Mouse (Mus musculus) kidney, postnatal 25 days (tissue): ENCODE data around the gene Sntg2.

ENCODE experiments used
- DNase-seq, 2 experiments: peaks; one replicate each; pipeline ENCODE4 v3.0.0; 2021; ENCODE audit warnings: mixed read lengths in 2 of 2

The Sntg2 gene

DNA sequence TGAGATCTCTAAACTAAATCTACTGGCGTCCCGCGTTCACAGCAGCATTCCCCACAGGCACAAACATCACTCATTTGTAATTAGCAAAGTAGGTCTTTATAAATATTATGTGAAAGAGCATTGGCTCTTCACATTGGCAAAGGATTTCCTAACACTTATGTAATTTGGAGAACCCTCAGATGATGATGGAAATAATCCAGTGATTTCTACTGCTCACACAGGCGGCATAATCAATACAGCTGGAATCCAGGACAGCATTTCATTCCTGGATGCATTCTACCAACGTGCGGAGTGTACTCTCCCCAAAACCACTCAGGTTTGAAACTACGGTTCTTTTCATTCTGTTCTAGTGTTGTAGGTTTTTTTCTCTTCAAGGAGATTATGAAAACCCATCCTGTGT is 172.6 kb downstream of the Sntg2 start:
- no peak for DNase-seq

DNA sequence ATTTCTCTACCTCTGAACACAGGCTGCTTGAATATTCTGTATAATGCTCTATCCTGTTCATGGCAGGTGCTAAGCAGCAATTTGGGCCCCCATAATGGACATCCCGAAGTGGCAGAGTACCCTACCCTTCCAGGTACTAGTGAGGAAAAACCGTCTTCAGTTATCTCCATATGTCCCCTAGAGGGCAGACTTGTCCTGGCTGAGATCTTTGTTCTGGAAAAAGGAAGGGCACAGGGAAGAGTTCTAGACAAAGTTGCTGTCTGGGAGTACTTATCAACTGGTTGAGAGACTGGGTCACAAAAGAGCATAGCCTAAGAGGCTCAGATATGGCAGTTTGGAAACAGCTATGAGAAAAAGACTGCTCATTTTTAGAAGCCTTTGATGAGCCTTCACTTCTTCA is 173.4 kb downstream of the Sntg2 start:
- DNase-seq = peak in 1 of 2 experiments; percentile 41

DNA sequence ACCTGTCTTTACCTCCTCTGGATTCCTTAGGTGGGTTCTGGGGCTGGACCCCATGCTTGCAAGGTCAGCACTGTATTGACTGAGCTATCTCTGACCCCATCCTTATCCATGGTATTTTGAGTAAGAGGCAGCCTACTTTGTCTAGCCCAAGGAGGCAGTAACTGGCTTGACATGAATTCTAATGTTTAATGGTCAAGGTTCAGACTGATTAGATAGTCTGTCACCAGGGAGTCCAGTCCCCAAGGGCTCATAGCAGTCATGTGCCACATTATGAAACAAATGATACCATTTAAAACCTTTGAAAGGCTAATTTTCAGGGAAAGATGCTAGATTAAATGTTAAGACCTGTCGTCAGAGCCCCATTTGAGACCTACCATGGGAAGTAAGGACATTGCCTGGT is 174.9 kb downstream of the Sntg2 start:
- DNase-seq = no peak

DNA sequence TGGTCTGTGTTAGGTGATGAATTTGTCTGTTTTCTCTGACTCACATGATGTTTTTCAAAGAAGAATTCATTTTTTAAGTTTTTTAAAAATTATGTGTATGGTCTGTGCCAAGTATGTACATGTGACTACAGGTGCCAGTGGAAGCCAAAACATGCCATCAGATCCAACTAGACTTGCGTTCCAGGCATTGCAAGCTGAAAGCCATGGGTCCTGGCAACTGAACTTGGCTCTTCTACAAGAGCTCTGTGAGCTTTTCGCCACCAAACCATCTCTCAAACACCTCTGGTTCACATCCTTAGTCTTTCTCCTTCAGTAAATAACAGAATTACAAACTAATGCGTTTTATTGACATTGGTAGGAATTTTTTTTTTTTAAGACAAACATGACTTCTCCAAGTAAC is 191.5 kb downstream of the Sntg2 start:
- no peak for DNase-seq

DNA sequence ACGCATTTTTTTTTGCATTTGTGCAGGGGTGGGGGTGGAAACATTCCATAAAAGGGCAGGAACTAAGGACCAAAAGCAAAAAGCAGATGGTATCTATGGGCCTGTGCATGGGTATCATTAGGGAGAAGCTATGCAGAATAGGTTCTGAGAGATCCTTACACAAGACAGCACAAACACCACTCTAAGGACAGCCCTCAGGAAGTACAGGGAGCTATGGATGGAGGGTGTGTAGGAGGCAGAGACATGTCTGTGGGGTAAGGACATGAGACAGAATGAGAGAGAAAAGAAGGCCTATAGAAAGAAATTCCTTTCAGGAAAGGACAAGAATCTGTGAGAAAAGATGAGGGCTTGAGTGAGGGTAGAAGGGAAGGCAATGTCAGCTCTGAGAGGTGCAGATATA is 193.6 kb downstream of the Sntg2 start:
- no peak for DNase-seq

DNA sequence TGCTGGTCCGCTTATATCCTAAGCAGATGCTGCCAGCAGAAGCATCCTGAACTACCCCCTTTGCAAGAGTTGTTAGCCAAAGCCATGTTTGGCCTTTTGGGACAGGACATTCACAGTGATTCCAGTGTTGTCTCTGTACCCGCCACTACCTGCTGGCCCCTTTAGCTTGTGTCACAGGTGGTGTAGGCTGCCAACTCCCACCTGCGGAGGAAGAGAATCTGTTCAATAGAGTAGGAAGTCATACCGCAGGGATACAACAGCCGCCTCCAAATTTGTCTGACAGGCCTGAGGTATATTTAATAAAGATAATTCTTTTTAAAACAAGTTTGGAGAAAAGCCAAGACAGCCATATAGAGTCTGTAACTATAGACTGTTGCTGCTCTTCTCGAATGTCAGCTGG is 195.2 kb downstream of the Sntg2 start:
- DNase-seq = no peak

DNA sequence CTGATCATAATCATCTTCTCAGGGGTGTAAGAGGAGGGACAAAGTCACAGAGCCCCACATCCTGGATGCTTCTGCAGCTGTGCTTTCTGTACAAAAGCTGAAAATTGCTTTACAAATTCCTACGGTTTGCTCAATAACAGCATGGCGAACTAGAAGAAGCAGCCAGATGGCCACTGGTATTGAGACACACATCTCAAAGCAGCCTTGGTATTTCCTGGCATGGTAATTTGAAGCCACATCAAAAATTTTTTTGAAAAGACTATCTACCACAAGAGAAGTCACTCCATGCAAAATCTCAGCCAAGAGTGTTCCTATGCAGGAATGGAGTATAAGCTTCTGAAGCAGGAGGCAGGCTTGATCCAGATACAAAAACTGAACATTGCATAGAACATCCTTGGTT is 195.6 kb downstream of the Sntg2 start:
- DNase-seq = no peak

DNA sequence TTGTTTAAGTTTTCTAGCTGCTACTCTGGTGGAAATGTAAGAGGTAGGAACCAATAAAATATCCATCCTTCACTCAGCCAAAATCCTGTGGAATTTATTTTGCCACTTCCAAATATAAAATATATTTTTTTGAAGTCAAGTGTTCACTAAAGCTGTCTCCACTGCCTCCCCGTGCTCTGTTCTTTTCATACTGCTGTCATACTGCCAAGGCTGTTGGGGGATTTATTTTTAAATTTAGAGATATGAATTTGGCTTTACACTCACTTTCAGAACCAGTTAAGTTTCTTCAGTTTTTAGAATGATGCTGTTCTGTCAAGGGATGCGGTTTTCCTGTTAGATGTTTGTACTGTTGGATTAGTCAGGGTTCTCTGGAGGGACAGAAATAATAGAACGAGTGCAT is 204.7 kb downstream of the Sntg2 start:
- no peak for DNase-seq

DNA sequence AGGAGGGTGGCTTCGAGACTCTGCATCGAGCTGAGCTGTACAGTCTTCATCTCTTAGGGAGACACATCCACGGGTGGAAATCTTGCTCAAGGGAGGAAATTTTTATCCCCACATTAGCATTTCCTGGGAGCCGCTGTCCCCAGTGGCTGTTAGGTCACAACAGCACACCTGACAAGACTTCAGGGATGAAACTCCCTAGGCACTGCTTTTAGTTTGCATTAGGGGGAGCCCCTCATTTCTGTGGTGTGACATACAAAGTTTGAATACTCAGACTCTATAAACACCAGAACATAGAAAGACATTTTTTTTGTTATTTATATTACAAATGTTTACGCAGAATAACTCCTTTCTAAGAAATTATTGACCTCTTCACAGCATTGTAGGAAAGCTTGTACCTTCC is 208.6 kb downstream of the Sntg2 start:
- no peak for DNase-seq

DNA sequence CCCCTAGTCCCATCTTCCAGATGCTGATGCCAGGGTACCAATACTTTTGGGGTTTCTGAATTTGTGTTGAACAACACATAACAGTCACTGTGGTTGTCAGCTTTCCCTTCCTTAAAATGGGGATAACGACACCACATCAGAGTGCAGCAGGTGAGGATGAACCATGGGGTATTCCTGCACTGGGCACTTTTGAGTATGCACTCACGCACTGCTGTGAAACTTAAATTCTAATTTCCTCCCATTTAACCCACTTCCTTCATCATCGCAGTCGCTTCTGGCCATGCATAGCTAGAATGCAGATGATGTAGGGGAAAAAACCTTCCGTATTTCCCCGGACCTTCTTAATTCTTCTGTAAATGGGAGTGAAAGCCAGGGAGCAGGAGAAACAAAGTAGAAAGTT is 209.2 kb downstream of the Sntg2 start:
- DNase-seq = no peak

DNA sequence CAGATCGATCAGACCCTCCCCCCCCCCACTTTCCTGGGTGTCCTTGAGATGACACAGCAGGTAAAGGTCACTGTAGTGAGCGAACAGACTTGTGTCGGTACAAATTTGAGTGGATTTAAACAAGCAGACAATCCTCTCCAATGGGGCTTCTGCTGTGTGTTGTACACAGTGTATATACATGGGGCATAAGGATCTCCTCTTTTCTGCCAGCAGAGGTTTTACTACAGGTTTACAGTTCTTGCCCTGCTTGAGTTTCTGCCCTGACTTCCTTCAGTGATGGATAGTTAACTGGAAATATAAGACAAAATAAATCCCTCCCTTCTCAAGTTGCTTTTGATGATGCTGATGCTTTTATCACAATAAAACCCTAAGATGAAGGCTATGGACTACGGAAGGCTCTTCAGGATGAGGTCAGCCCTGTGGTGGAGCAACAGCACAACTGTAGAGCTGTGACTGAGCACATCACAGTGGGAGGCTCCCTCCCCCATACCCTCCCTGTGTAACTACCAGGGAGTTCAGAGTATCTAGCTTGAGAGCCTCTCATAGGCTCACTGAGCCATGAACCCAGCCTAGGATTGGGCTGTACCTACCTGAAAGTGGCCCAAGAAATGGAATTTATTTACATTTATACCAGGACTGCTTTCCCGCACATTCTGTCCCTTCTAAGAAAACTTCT is 211.3 kb downstream of the Sntg2 start:
- DNase-seq = no peak

DNA sequence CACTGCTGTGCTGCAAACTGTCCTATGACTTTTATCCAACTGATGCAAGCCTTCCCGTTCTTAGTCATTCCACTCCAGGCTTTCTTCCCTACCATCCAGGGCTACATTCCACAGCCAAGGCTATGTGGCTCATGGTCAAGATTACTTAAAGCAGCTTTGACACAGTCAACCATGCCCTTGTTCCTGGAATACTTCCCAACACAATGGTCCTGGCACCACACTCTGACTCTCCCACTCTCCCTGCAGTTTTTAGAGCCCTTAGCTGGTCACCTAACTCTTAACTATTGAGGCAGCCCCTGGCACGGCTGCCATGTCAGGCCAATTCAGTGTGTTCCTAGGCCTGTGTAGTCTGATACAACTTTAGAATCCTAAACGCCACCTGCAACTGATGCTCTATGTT is 212.7 kb downstream of the Sntg2 start:
- peak; percentile 18 to 34 for DNase-seq

DNA sequence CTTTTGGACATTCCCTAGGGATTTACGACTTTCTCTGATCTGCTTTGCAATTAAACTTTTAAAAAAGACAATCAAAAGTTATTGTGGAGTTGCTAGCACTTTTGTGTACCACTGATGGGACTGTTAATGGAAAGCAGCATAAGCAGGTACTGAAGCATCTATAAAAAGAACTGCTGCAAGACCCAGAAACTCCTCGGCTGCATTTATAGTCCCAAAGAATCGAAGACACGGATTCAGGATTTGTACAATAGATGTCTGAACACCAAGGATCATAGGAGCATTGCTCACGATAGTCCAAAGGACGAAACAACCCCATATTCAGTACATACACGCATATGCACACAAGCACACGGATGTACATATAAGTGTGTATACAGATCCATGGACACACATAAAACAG is 213.4 kb downstream of the Sntg2 start:
- DNase-seq = no peak

DNA sequence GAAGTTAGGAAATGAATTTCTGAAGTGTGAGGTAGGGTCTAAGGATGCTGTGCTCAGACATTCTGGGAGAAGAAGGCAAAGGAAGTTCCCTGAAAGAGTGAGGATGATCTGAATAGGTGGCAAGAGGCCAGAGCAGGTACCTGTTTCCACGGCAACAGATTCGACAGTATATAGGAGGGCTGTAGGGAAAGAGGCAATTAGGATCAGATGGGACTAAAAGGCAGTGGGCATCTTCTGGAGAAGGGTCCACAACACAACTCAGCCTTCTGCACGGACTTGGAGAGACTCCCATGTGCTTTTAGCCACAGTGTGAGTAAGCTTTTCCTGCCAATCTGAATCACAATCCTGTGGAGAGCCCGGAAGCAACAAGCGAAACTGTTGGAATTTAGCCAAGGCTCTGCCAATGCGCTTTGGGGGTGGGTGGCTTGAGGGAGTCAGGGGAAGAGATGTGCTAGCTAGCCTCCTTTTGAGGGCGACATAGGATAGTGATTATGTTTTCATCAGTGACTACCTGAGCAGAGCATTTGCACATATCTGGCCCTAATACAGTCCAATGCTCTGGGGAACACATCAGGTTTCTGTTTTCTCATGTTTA is 219.0 kb downstream of the Sntg2 start:
- DNase-seq = no peak

DNA sequence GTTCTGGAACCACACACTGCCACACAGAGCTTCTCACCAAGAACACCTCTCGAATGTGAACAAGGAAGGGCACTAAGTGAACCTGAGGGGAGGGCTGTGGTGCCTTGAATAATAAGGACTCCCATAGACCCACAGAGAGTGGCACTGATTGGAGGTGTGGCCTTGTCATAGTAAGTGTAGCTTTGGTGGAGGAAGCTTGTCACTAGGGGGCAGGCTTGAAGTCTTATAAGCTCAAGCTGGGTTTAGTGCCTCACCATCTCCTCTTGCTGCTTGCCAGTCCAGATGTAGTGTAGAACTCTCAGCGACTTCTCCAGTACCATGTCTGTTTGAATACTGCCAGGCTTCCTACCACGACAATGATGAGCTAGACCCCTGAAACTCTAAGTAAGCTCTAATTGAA is 231.1 kb downstream of the Sntg2 start:
- DNase-seq = peak; percentile 39 to 59

DNA sequence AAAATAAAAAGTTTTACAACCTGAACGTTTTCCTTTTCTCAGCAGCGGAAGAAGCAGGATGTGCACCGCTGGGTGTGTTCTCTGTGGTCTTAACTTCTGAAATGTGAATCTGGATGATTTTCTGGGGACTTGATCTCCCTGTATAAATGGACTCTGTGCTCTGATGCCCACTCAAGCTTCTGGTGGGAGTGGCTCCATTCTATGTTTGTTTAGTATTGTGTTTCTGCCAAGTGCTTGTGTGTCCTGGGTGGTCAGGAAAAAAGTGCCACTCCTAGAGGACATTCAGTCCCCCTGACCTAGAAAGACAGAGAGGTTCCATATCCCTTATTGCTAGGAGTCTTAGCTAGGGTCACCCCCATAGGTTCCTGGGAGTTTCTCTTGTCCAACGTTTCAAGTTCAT is 240.7 kb downstream of the Sntg2 start, which contains the start of gene Tpo:
Tpo (minus strand) TSS at position 101 of the 400 bp plus-strand sequence.
- no peak for DNase-seq

DNA sequence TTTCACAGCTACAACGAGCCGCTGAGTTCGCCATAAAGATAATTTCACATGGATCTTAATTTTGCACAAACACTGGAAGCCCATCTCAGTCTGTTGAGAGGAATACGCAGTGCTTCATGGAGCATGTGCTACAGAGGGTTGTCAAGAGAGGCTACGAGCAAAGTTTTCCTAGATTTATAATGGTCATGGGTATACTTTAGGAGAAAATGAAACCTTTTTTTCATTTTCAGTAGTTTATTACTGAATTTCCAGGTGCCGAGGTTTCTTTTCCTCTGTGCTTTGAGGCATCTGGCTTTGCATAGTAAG is 243.8 kb downstream of the Sntg2 start:
- no peak for DNase-seq

DNA sequence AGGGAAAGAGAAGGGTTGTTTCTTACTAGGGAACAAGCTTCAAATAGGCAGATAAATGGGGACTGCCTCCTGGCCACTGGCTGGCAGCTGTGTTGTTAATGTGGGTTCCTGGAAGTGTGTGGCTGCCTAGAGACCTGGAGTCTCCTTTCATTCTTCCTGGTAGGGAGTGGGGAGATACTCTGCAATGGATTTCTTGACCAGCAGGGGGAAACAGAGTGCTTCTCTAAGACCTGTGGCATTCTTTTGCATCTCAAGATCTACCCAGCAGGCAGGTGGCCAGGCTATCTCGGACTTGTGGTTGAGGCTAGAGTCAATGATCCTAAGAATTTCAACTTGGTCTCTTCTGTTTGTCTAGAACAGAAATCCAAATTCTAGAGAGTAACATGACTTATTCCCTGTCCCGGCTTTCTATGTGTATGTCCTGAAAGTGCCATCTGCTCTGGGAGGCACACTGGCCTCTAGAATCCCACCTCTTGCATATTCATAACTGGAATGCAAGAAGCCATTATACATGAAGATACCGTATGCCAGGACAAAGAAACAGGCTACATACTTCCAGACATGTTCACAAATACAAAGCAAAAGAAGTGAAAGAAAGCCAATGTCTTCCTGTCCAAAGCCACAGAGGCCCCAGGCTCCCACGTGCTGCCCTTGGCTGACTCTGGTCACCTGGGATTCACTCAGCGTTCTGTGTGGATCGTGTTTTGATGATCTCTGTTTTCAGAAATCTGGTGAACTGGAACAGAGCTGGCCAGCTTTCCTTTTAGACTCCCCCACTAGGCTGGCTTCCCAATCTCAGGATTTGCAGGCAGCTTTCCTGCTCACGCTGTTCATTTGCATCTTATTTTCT is 244.4 kb downstream of the Sntg2 start:
- peak; percentile 66 to 83 for DNase-seq
